Mouse (Mus musculus): ENCODE measurements around the gene Dbndd2.

The Dbndd2 gene

GRCm38 (mm10) chr2:164500511-164500910, 14.6 kb downstream of the Dbndd2 start:
- no peak for DNase-seq (ENCODE audit: extremely low spot score)

- DNase-seq (ENCODE audit: extremely low spot score), result no peak
Measured at GRCm38 (mm10) chr2:164504919-164505318, 19.0 kb downstream of the Dbndd2 start.

GRCm38 (mm10) chr2:164505619-164506347, 19.9 kb downstream of the Dbndd2 start:
- DNase-seq (ENCODE audit: extremely low spot score), result no peak

- no peak for DNase-seq (ENCODE audit: extremely low spot score)
Measured at GRCm38 (mm10) chr2:164507811-164508210, 21.9 kb downstream of the Dbndd2 start.

GRCm38 (mm10) chr2:164510621-164511190, 24.8 kb downstream of the Dbndd2 start:
- no peak for DNase-seq (ENCODE audit: extremely low spot score)

GRCm38 (mm10) chr2:164512121-164512909, 26.4 kb downstream of the Dbndd2 start:
- DNase-seq (ENCODE audit: extremely low spot score), result no peak

- DNase-seq (ENCODE audit: extremely low spot score), result no peak
Measured at GRCm38 (mm10) chr2:164513389-164513788, 27.5 kb downstream of the Dbndd2 start.

GRCm38 (mm10) chr2:164514916-164515315, 29.0 kb downstream of the Dbndd2 start:
- DNase-seq (ENCODE audit: extremely low spot score), result no peak

GRCm38 (mm10) chr2:164515897-164516296, 30.0 kb downstream of the Dbndd2 start:
- no peak for DNase-seq (ENCODE audit: extremely low spot score)

- no peak for DNase-seq (ENCODE audit: extremely low spot score)
Measured at GRCm38 (mm10) chr2:164516592-164516991, 30.7 kb downstream of the Dbndd2 start.

GRCm38 (mm10) chr2:164517485-164518221, 31.7 kb downstream of the Dbndd2 start:
- peak; percentile 71 for DNase-seq (ENCODE audit: extremely low spot score)

- DNase-seq (ENCODE audit: extremely low spot score), result no peak
Measured at GRCm38 (mm10) chr2:164518266-164519170, 32.6 kb downstream of the Dbndd2 start.

- DNase-seq (ENCODE audit: extremely low spot score), result no peak
Measured at GRCm38 (mm10) chr2:164519171-164519526, 33.2 kb downstream of the Dbndd2 start.

GRCm38 (mm10) chr2:164520782-164521181, 34.9 kb downstream of the Dbndd2 start:
- DNase-seq (ENCODE audit: extremely low spot score), result peak; percentile 51

GRCm38 (mm10) chr2:164521841-164522240, 35.9 kb downstream of the Dbndd2 start:
- DNase-seq (ENCODE audit: extremely low spot score), result no peak

GRCm38 (mm10) chr2:164522280-164522679, 36.4 kb downstream of the Dbndd2 start:
- no peak for DNase-seq (ENCODE audit: extremely low spot score)

- no peak for DNase-seq (ENCODE audit: extremely low spot score)
Measured at GRCm38 (mm10) chr2:164523301-164523773, 37.4 kb downstream of the Dbndd2 start.

GRCm38 (mm10) chr2:164528557-164528956, 42.7 kb downstream of the Dbndd2 start:
- no peak for DNase-seq (ENCODE audit: extremely low spot score)

- peak; percentile 59 for DNase-seq (ENCODE audit: extremely low spot score)
Measured at GRCm38 (mm10) chr2:164531169-164531568, 45.3 kb downstream of the Dbndd2 start.

GRCm38 (mm10) chr2:164534315-164534714, 48.4 kb downstream of the Dbndd2 start:
- no peak for DNase-seq (ENCODE audit: extremely low spot score)

GRCm38 (mm10) chr2:164537003-164537402, 51.1 kb downstream of the Dbndd2 start:
- no peak for DNase-seq (ENCODE audit: extremely low spot score)
